Mouse (Mus musculus) bone marrow macrophage, adult 2 months (primary cell): ENCODE results near the gene Pea15a. TPM values are rescaled to one million over a fixed set of nuclear protein-coding genes. Genes with fewer than 3 reads are reported as not detected.

ENCODE experiments used
- H3K27ac ChIP-seq: 2 replicates; pipeline ENCODE4 v1.5.1; 2012; ENCODE audit warnings: low read depth, low read length; ENCODE audit not compliant: insufficient read depth
- H3K4me1 ChIP-seq: 2 replicates; pipeline ENCODE4 v1.6.1; 2012; ENCODE audit warnings: low read length; ENCODE audit not compliant: control insufficient read depth, insufficient read depth
- H3K4me3 ChIP-seq: 2 replicates; pipeline ENCODE4 v1.5.1; 2012; ENCODE audit warnings: mild to moderate bottlenecking, low read length, moderate library complexity; ENCODE audit not compliant: insufficient read depth
- CTCF ChIP-seq: IDR thresholded peaks from 2 replicates; pipeline ENCODE4 v1.5.1; 2012; ENCODE audit warnings: low read depth, mild to moderate bottlenecking, low read length, moderate library complexity
- POLR2A ChIP-seq: IDR thresholded peaks from 2 replicates; pipeline ENCODE4 v1.6.1; 2012; ENCODE audit warnings: mild to moderate bottlenecking, low read depth, low read length, borderline replicate concordance
- polyA plus RNA-seq: library from polyadenylated mRNA; stranded (reverse); fragments of >200 nt; gene quantifications from 2 replicates; pipeline ENCODE4 v1.2.4, GENCODE M21; 2012; ENCODE audit not compliant: missing spikeins, insufficient read depth, insufficient read length

Pea15a gene
- polyA plus RNA-seq, 1 experiment, result 256 TPM

- no peak for TF ChIP-seq CTCF
- H3K4me1 ChIP-seq, result peaks cover 33% of the 10 kb centered on the region
- no peak overlapping the region for H3K27ac ChIP-seq
- H3K4me3 ChIP-seq, result peak overlapping the region; percentile 71
These were observed 1.5 kb downstream of the Pea15a start for GRCm38 (mm10) chr1:172204814-172205740.

- no peak for TF ChIP-seq POLR2A
- TF ChIP-seq CTCF, result no peak
- no peak overlapping the region for H3K27ac ChIP-seq
- no peak overlapping the region for H3K4me3 ChIP-seq
- peaks cover 33% of the 10 kb centered on the region for H3K4me1 ChIP-seq
These were observed 2.4 kb downstream of the Pea15a start for GRCm38 (mm10) chr1:172204033-172204813.

GRCm38 (mm10) chr1:172203566-172203965, 3.0 kb downstream of the Pea15a start:
- H3K4me1 ChIP-seq, result peaks cover 33% of the 10 kb centered on the region
- H3K4me3 ChIP-seq, result no peak overlapping the region
- TF ChIP-seq CTCF (no peak), POLR2A (no peak)
- peak overlapping the region; percentile 3; the same call in 1 of the 2 replicates for H3K27ac ChIP-seq

- H3K27ac ChIP-seq, result peak overlapping the region; percentile 3; the same call in 1 of the 2 replicates
- H3K4me1 ChIP-seq, result peaks cover 33% of the 10 kb centered on the region
- TF ChIP-seq CTCF, result no peak
- no peak for TF ChIP-seq POLR2A
- H3K4me3 ChIP-seq, result no peak overlapping the region
These were observed 3.6 kb downstream of the Pea15a start for GRCm38 (mm10) chr1:172202894-172203522.

GRCm38 (mm10) chr1:172201967-172202880, 4.4 kb downstream of the Pea15a start:
- Histone ChIP-seq H3K4me1 (peaks cover 31% of the 10 kb centered on the region), H3K4me3 (no peak overlapping the region), H3K27ac (no peak overlapping the region)
- no peak for TF ChIP-seq CTCF
- no peak for TF ChIP-seq POLR2A

GRCm38 (mm10) chr1:172200871-172201447, 5.6 kb downstream of the Pea15a start:
- TF ChIP-seq CTCF (no peak), POLR2A (no peak)
- Histone ChIP-seq H3K4me1 (peaks cover 28% of the 10 kb centered on the region), H3K4me3 (no peak overlapping the region), H3K27ac (no peak overlapping the region)

GRCm38 (mm10) chr1:172200161-172200560, 6.4 kb downstream of the Pea15a start:
- TF ChIP-seq POLR2A, result no peak
- TF ChIP-seq CTCF, result no peak
- no peak overlapping the region for H3K4me3 ChIP-seq
- H3K27ac ChIP-seq, result no peak overlapping the region
- peaks cover 24% of the 10 kb centered on the region for H3K4me1 ChIP-seq

- Histone ChIP-seq H3K4me1 (peaks cover 13% of the 10 kb centered on the region), H3K4me3 (no peak overlapping the region), H3K27ac (no peak overlapping the region)
- TF ChIP-seq POLR2A (no peak), CTCF (no peak)
These were observed 7.6 kb downstream of the Pea15a start for GRCm38 (mm10) chr1:172198996-172199395.

- Histone ChIP-seq H3K27ac (no peak overlapping the region), H3K4me1 (peaks cover 6% of the 10 kb centered on the region), H3K4me3 (no peak overlapping the region)
- TF ChIP-seq CTCF (no peak), POLR2A (no peak)
These were observed 8.3 kb downstream of the Pea15a start for GRCm38 (mm10) chr1:172198316-172198715.

- Histone ChIP-seq H3K4me1 (peaks cover 2% of the 10 kb centered on the region), H3K4me3 (no peak overlapping the region), H3K27ac (no peak overlapping the region)
- no peak for TF ChIP-seq POLR2A
- no peak for TF ChIP-seq CTCF
These were observed 8.8 kb downstream of the Pea15a start for GRCm38 (mm10) chr1:172197851-172198250.
